Mouse (Mus musculus): ENCODE data around the gene Larp6. TPM values are rescaled to one million over a fixed set of nuclear protein-coding genes. Genes with fewer than 3 reads are reported as not detected.

Gene Larp6
- total RNA-seq, 2 experiments from 2014 or later, result 1.1 to 2.2 TPM

DNA sequence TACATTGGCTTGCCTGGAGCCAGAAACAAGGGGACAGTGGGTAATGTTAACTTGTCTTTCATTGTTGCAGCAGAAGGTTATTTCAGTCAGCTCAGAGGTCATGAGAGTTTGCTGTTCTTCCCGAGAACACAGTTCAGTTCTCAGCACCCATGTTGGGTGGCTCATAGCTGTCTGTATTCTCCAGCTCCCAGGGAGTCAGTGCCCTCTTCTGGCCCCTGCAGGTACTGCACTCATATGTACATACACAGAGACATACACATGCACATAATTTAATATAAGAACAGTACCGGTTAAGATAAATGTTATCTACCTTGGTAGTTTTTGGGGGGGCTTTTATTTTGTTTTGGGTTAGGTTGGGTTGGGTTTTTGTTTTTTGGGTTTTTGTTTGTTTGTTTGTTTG lies 36.3 kb downstream of the Larp6 start:
- peak; percentile 46 for TF ChIP-seq CTCF (IDR thresholded peaks at IDR 0.05)
- intact Hi-C loops (cut with DNase I), result loop anchor here (10.0 kb wide), 1 partner anchor 504 kb away; no protein-coding TSS in a partner anchor

GRCm38 (mm10) chr9:60751098-60751497 lies 38.3 kb downstream of the Larp6 start:
- TF ChIP-seq CTCF (IDR thresholded peaks at IDR 0.05), result no peak
- Histone ChIP-seq H3K4me3 (no peak overlapping the region), H3K27ac (no peak overlapping the region)
- no peak for DNase-seq
- intact Hi-C loops (cut with DNase I), result no loop called here

More for the DNA sequence above, 36.3 kb downstream of the Larp6 start:
- DNase-seq, result no peak
- H3K4me3 ChIP-seq, result no peak overlapping the region
- H3K27ac ChIP-seq, result no peak overlapping the region

GRCm38 (mm10) chr9:60751971-60752370 lies 39.2 kb downstream of the Larp6 start:
- intact Hi-C loops (cut with DNase I), result no loop called here
- H3K27ac ChIP-seq, result no peak overlapping the region
- DNase-seq, result no peak
- no peak overlapping the region for H3K4me3 ChIP-seq
- no peak for TF ChIP-seq CTCF (IDR thresholded peaks at IDR 0.05)

- intact Hi-C loops (cut with DNase I), result no loop called here
- TF ChIP-seq CTCF (IDR thresholded peaks at IDR 0.05), result no peak
- H3K27ac ChIP-seq, result no peak overlapping the region
- no peak overlapping the region for H3K4me3 ChIP-seq
- DNase-seq, result no peak
Measured at GRCm38 (mm10) chr9:60752636-60753035, 39.8 kb downstream of the Larp6 start.

GRCm38 (mm10) chr9:60756258-60756657 lies 43.5 kb downstream of the Larp6 start:
- intact Hi-C loops (cut with DNase I), result loop anchor here (1.0 to 2.0 kb wide), 2 partner anchors 63 to 103 kb away; no protein-coding TSS in a partner anchor
- peak; percentile 81 for DNase-seq

GRCm38 (mm10) chr9:60756866-60757740 lies 44.3 kb downstream of the Larp6 start:
- DNase-seq, result peak; percentile 57
- intact Hi-C loops (cut with DNase I), result loop anchor here (1.0 to 2.0 kb wide), 2 partner anchors 62 to 102 kb away; no protein-coding TSS in a partner anchor
- peak overlapping the region; percentile 83 for H3K27ac ChIP-seq
- H3K4me3 ChIP-seq, result no peak overlapping the region
- no peak for TF ChIP-seq CTCF (IDR thresholded peaks at IDR 0.05)

More at GRCm38 (mm10) chr9:60756258-60756657, 43.5 kb downstream of the Larp6 start:
- H3K4me3 ChIP-seq, result no peak overlapping the region
- peak overlapping the region; percentile 64 for H3K27ac ChIP-seq
- peak; percentile 96 for TF ChIP-seq CTCF (IDR thresholded peaks at IDR 0.05)

GRCm38 (mm10) chr9:60757817-60758216 lies 45.0 kb downstream of the Larp6 start:
- intact Hi-C loops (cut with DNase I), result loop anchor here (2.0 kb wide), 2 partner anchors 37 to 61 kb away; partner anchors contain the start of gene Uaca
- peak; percentile 42 for DNase-seq
- no peak overlapping the region for H3K4me3 ChIP-seq
- no peak for TF ChIP-seq CTCF (IDR thresholded peaks at IDR 0.05)
- peak overlapping the region; percentile 83 for H3K27ac ChIP-seq

GRCm38 (mm10) chr9:60759436-60760007 lies 46.7 kb downstream of the Larp6 start:
- TF ChIP-seq CTCF (IDR thresholded peaks at IDR 0.05), result no peak
- DNase-seq, result peak; percentile 88
- intact Hi-C loops (cut with DNase I), result loop anchor here (2.0 kb wide), 1 partner anchor 35 kb away; the partner anchor contains the start of gene Uaca
- H3K27ac ChIP-seq, result peak overlapping the region; percentile 83
- peak overlapping the region; percentile 7; the same call in 1 of the 2 replicates for H3K4me3 ChIP-seq

GRCm38 (mm10) chr9:60765181-60765580 lies 52.4 kb downstream of the Larp6 start:
- DNase-seq, result no peak
- H3K27ac ChIP-seq, result peak overlapping the region; percentile 35
- no peak overlapping the region for H3K4me3 ChIP-seq
- intact Hi-C loops (cut with DNase I), result no loop called here
- no peak for TF ChIP-seq CTCF (IDR thresholded peaks at IDR 0.05)

DNA sequence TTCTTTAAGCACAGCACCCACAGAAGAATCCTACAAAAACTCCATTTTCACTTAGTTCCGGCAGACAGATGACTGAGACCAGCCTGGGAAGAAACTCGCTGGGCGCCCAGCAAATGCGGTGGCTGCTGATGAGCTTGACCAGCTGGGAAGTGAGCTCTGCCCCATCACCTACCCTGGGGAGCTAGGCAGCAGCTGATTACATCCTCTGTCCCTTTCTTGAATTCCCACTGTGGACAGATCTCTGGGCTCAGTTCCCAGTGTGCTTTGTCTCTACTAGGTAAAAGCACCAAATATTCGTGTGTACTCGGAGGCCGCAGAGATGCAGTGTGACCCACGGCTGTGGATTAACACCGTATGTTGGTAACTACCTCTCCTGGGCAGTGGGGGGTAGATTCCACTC lies 55.6 kb downstream of the Larp6 start:
- no peak for TF ChIP-seq CTCF (IDR thresholded peaks at IDR 0.05)
- no peak overlapping the region for H3K4me3 ChIP-seq
- intact Hi-C loops (cut with DNase I), result no loop called here
- DNase-seq, result peak; percentile 25
- H3K27ac ChIP-seq, result 0 out of 2 replicates have a peak overlapping the region, but pooled peaks have one; percentile 13

- no peak overlapping the region for H3K4me3 ChIP-seq
- TF ChIP-seq CTCF (IDR thresholded peaks at IDR 0.05), result no peak
- intact Hi-C loops (cut with DNase I), result no loop called here
- peak; percentile 63 for DNase-seq
- peak overlapping the region; percentile 75 for H3K27ac ChIP-seq
Measured at GRCm38 (mm10) chr9:60769711-60770111, 56.9 kb downstream of the Larp6 start.

DNA sequence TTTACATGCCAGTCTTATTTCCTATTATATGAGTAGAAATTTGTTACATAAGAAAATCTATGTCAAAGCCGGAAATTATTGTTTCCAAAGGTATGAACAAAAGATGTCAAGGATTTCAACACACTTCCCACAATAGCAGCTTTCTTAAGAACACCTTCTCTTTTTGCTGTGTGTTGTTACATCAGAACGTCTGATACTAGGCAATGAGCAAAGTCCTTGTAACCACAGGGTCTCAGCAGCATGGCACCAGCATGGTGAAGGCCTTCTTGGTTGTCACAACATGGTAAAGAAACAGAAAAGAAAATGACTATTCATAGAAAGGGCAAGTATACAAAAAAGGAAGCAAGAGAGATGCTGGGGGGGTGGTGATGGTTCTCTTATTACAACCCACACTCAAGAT lies 60.9 kb downstream of the Larp6 start:
- H3K27ac ChIP-seq, result no peak overlapping the region
- no peak overlapping the region for H3K4me3 ChIP-seq
- intact Hi-C loops (cut with DNase I), result no loop called here
- no peak for TF ChIP-seq CTCF (IDR thresholded peaks at IDR 0.05)
- DNase-seq, result no peak

DNA sequence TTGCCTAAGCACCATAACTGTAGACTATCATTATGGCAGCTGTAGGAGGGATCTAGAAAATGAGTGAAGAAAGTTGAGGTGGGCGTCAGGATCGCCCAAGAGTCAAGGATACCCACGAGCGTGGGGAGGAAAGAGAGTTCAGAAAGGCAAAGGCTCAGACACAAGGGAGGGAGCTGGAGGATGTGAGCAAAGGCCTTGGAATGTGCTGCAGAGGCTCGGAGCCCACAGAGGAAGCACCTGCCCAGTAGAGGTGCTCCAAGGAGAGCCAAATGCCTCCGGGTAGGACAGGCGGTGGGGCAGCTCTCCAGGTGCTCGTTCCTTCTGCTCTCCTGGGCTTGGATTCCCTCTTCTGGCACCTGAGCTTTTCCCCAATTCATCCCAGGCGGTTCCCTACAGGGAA lies 64.1 kb downstream of the Larp6 start:
- no peak for DNase-seq
- intact Hi-C loops (cut with DNase I), result no loop called here
- Histone ChIP-seq H3K4me3 (no peak overlapping the region), H3K27ac (no peak overlapping the region)
- TF ChIP-seq CTCF (IDR thresholded peaks at IDR 0.05), result no peak

Measured in gastrocnemius, adult 2 months (tissue).